Mouse (Mus musculus) olfactory bulb, adult 2 months (tissue): ENCODE data around the gene Otx2. TPM values are rescaled to one million over a fixed set of nuclear protein-coding genes. Genes with fewer than 3 reads are reported as not detected.

Experiments used
- H3K27ac ChIP-seq: fragments of 200-500 bp; 2 replicates; pipeline ENCODE4 v1.5.1; 2012; ENCODE audit warnings: low read depth, low read length; ENCODE audit not compliant: insufficient read depth
- H3K4me1 ChIP-seq: fragments of 200-500 bp; 2 replicates; pipeline ENCODE4 v1.6.1; 2012; ENCODE audit warnings: low read length; ENCODE audit not compliant: control insufficient read depth, insufficient read depth
- H3K4me3 ChIP-seq: fragments of 200-500 bp; 2 replicates; pipeline ENCODE4 v1.5.1; 2012; ENCODE audit warnings: mild to moderate bottlenecking, low read depth, low read length, moderate library complexity; ENCODE audit not compliant: insufficient read depth
- CTCF ChIP-seq: fragments of 200-500 bp; IDR thresholded peaks from 2 replicates; pipeline ENCODE4 v1.5.1; 2012; ENCODE audit warnings: low read depth, mild to moderate bottlenecking, low read length, moderate library complexity; ENCODE audit not compliant: insufficient read depth
- POLR2A ChIP-seq: fragments of 200-500 bp; IDR thresholded peaks from 2 replicates; pipeline ENCODE4 v1.6.1; 2012; ENCODE audit warnings: mild to moderate bottlenecking, low read depth, low read length, moderate library complexity; ENCODE audit not compliant: insufficient read depth
- WGBS: fragments of 180-500 bp; shearing (Covaris S2); methylation state at CpG from one replicate; pipeline ENCODE4 v1.1.7; 2018; 5-methylcytosine and 5-hydroxymethylcytosine counted together
- polyA plus RNA-seq: library from polyadenylated mRNA; stranded (reverse); fragments of >200 nt; gene quantifications from 2 replicates; pipeline ENCODE4 v1.2.4, GENCODE M21; 2012; ENCODE audit warnings: low replicate concordance; ENCODE audit not compliant: missing spikeins, insufficient read depth, insufficient read length

Gene Otx2
- not detected in 2 replicates for polyA plus RNA-seq

- WGBS = 3% methylated on average over 27 of the region's 27 CpGs
- Histone ChIP-seq H3K27ac (no peak within 1 kb of the TSS), H3K4me3 (no peak within 1 kb of the TSS), H3K4me1 (0 out of 2 replicates have a peak, but pooled peaks cover 3% of the 10 kb centered on the region)
- TF ChIP-seq CTCF (no peak), POLR2A (no peak)
These were observed at the start of gene Otx2 for GRCm38 (mm10) chr14:48673541-48673940. Gene Otx2, minus strand, starts transcription at chr14:48673819.

GRCm38 (mm10) chr14:48722763-48723162 is 49.1 kb upstream of the Otx2 start:
- WGBS = 68% methylated on average over 4 of the region's 4 CpGs
- Histone ChIP-seq H3K4me1 (no peaks in the 10 kb centered on the region), H3K27ac (no peak overlapping the region), H3K4me3 (no peak overlapping the region)
- TF ChIP-seq POLR2A = no peak
- TF ChIP-seq CTCF = no peak

- no peak for TF ChIP-seq CTCF
- TF ChIP-seq POLR2A = no peak
- 87% methylated on average over 3 of the region's 3 CpGs for WGBS
- Histone ChIP-seq H3K4me1 (no peaks in the 10 kb centered on the region), H3K27ac (no peak overlapping the region), H3K4me3 (no peak overlapping the region)
These were observed 45.7 kb upstream of the Otx2 start for GRCm38 (mm10) chr14:48719296-48719695.

- Histone ChIP-seq H3K4me1 (no peaks in the 10 kb centered on the region), H3K27ac (no peak overlapping the region), H3K4me3 (no peak overlapping the region)
- no peak for TF ChIP-seq POLR2A
- no peak for TF ChIP-seq CTCF
- 82% methylated on average over 8 of the region's 8 CpGs for WGBS
These were observed 44.1 kb upstream of the Otx2 start for GRCm38 (mm10) chr14:48717632-48718279.

GRCm38 (mm10) chr14:48716456-48716855 is 42.8 kb upstream of the Otx2 start:
- no peak overlapping the region for H3K27ac ChIP-seq
- no peak overlapping the region for H3K4me3 ChIP-seq
- no peaks in the 10 kb centered on the region for H3K4me1 ChIP-seq
- TF ChIP-seq POLR2A (no peak), CTCF (no peak)
- WGBS = 97% methylated on average over 4 of the region's 4 CpGs

- peaks cover 3% of the 10 kb centered on the region; the same call in 1 of the 2 replicates for H3K4me1 ChIP-seq
- no peak overlapping the region for H3K27ac ChIP-seq
- no peak overlapping the region for H3K4me3 ChIP-seq
- TF ChIP-seq POLR2A (no peak), CTCF (no peak)
- 88% methylated on average over 13 of the region's 13 CpGs for WGBS
These were observed 37.3 kb upstream of the Otx2 start for GRCm38 (mm10) chr14:48710871-48711370.

- H3K27ac ChIP-seq = no peak overlapping the region
- 35% methylated on average over 11 of the region's 11 CpGs for WGBS
- peaks cover 3% of the 10 kb centered on the region; the same call in 1 of the 2 replicates for H3K4me1 ChIP-seq
- no peak overlapping the region for H3K4me3 ChIP-seq
- TF ChIP-seq POLR2A (no peak), CTCF (no peak)
These were observed 36.6 kb upstream of the Otx2 start for GRCm38 (mm10) chr14:48710062-48710870.

- Histone ChIP-seq H3K4me3 (no peak overlapping the region), H3K27ac (no peak overlapping the region), H3K4me1 (peaks cover 3% of the 10 kb centered on the region; the same call in 1 of the 2 replicates)
- no peak for TF ChIP-seq POLR2A
- TF ChIP-seq CTCF = no peak
- 3% methylated on average over 20 of the region's 20 CpGs for WGBS
These were observed 35.9 kb upstream of the Otx2 start for GRCm38 (mm10) chr14:48709371-48710061.

GRCm38 (mm10) chr14:48707844-48708383 is 34.3 kb upstream of the Otx2 start:
- H3K27ac ChIP-seq = no peak overlapping the region
- peaks cover 3% of the 10 kb centered on the region; the same call in 1 of the 2 replicates for H3K4me1 ChIP-seq
- no peak overlapping the region for H3K4me3 ChIP-seq
- WGBS = 25% methylated on average over 6 of the region's 6 CpGs
- no peak for TF ChIP-seq POLR2A
